Mouse (Mus musculus): ENCODE measurements around the gene Swi5.
"Not testable (repeated sequence)": the region's sequence is repeated elsewhere in the genome, so short reads cannot be mapped to it uniquely, and the experiment has no call there.

Gene Swi5

GRCm38 (mm10) chr2:32312318-32312964, 24.6 kb upstream of the Swi5 start:
- in situ Hi-C loops (cut with MboI; ENCODE audit: unreplicated experiment in 2 of 2) = loop anchor here in 1 of 2 experiments (5.0 kb wide), 1 partner anchor 80 kb away; no protein-coding TSS in a partner anchor

GRCm38 (mm10) chr2:32311443-32312317, 23.8 kb upstream of the Swi5 start:
- in situ Hi-C loops (cut with MboI; ENCODE audit: unreplicated experiment in 2 of 2) = loop anchor here in 1 of 2 experiments (5.0 kb wide), 1 partner anchor 81 kb away; no protein-coding TSS in a partner anchor

- in situ Hi-C loops (cut with MboI; ENCODE audit: unreplicated experiment in 2 of 2) = loop anchor here in 1 of 2 experiments (5.0 kb wide), 1 partner anchor 82 kb away; no protein-coding TSS in a partner anchor
These were observed 22.4 kb upstream of the Swi5 start for GRCm38 (mm10) chr2:32310096-32310845.

- in situ Hi-C loops (cut with MboI; ENCODE audit: unreplicated experiment in 2 of 2) = loop anchor here (5.0 to 10.0 kb wide), 3 partner anchors 38 to 178 kb away; partner anchors contain the start of gene Ptges2 (in 1 of the 2)
These were observed 21.1 kb upstream of the Swi5 start for GRCm38 (mm10) chr2:32308870-32309568.

GRCm38 (mm10) chr2:32307941-32308760, 20.3 kb upstream of the Swi5 start:
- in situ Hi-C loops (cut with MboI; ENCODE audit: unreplicated experiment in 2 of 2) = loop anchor here (5.0 to 10.0 kb wide), 3 partner anchors 39 to 179 kb away; partner anchors contain the start of gene Ptges2 (in 1 of the 2)

- in situ Hi-C loops (cut with MboI; ENCODE audit: unreplicated experiment in 2 of 2) = loop anchor here (5.0 to 10.0 kb wide), 3 partner anchors 40 to 180 kb away; partner anchors contain the start of gene Ptges2 (in 1 of the 2)
These were observed 19.4 kb upstream of the Swi5 start for GRCm38 (mm10) chr2:32307247-32307798.

GRCm38 (mm10) chr2:32306176-32306575, 18.3 kb upstream of the Swi5 start:
- in situ Hi-C loops (cut with MboI; ENCODE audit: unreplicated experiment in 2 of 2) = loop anchor here (5.0 to 10.0 kb wide), 3 partner anchors 41 to 181 kb away; partner anchors contain the start of gene Ptges2 (in 1 of the 2)

GRCm38 (mm10) chr2:32305668-32306067, 17.8 kb upstream of the Swi5 start:
- in situ Hi-C loops (cut with MboI; ENCODE audit: unreplicated experiment in 2 of 2) = loop anchor here (5.0 to 10.0 kb wide), 3 partner anchors 42 to 182 kb away; partner anchors contain the start of gene Ptges2 (in 1 of the 2)

- in situ Hi-C loops (cut with MboI; ENCODE audit: unreplicated experiment in 2 of 2) = loop anchor here (5.0 to 10.0 kb wide), 3 partner anchors 91 to 263 kb away; partner anchors contain the start of gene Ptges2 (in 1 of the 2)
These were observed 16.4 kb upstream of the Swi5 start for GRCm38 (mm10) chr2:32304145-32304832.

GRCm38 (mm10) chr2:32302952-32303351, 15.1 kb upstream of the Swi5 start:
- in situ Hi-C loops (cut with MboI; ENCODE audit: unreplicated experiment in 2 of 2) = loop anchor here (5.0 to 10.0 kb wide), 3 partner anchors 92 to 264 kb away; partner anchors contain the start of gene Ptges2 (in 1 of the 2)

- in situ Hi-C loops (cut with MboI; ENCODE audit: unreplicated experiment in 2 of 2) = no loop called here
These were observed 11.6 kb upstream of the Swi5 start for GRCm38 (mm10) chr2:32299469-32299868.

- in situ Hi-C loops (cut with MboI; ENCODE audit: unreplicated experiment in 2 of 2) = not testable (repeated sequence)
These were observed 8.0 kb upstream of the Swi5 start for GRCm38 (mm10) chr2:32295842-32296241.

- in situ Hi-C loops (cut with MboI; ENCODE audit: unreplicated experiment in 2 of 2) = no loop called here
These were observed 7.4 kb upstream of the Swi5 start for GRCm38 (mm10) chr2:32295285-32295684.

- in situ Hi-C loops (cut with MboI; ENCODE audit: unreplicated experiment in 2 of 2) = no loop called here
These were observed 6.5 kb upstream of the Swi5 start for GRCm38 (mm10) chr2:32294348-32294747.

- in situ Hi-C loops (cut with MboI; ENCODE audit: unreplicated experiment in 2 of 2) = loop anchor here in 1 of 2 experiments (5.0 kb wide), 1 partner anchor 152 kb away; no protein-coding TSS in a partner anchor
These were observed 1.7 kb upstream of the Swi5 start for GRCm38 (mm10) chr2:32289578-32289977.

GRCm38 (mm10) chr2:32288371-32288931, 576 bp upstream of the Swi5 start:
- in situ Hi-C loops (cut with MboI; ENCODE audit: unreplicated experiment in 2 of 2) = loop anchor here in 1 of 2 experiments (5.0 kb wide), 1 partner anchor 151 kb away; no protein-coding TSS in a partner anchor

GRCm38 (mm10) chr2:32287334-32287840, 488 bp downstream of the Swi5 start, which contains the start of gene Golga2:
Gene Golga2 (plus strand): TSS chr2:32287384.
- in situ Hi-C loops (cut with MboI; ENCODE audit: unreplicated experiment in 2 of 2) = loop anchor here in 1 of 2 experiments (5.0 kb wide), 1 partner anchor 150 kb away; no protein-coding TSS in a partner anchor

Data from v-Abl transformed pro-B cells (cell line).